Mouse (Mus musculus) limb, embryonic 10.5 days (tissue): ENCODE results near the gene Prr36. TPM values are rescaled to one million over a fixed set of nuclear protein-coding genes. Genes with fewer than 3 reads are reported as not detected.

ENCODE experiments used
- DNase-seq: peaks from one replicate; pipeline ENCODE4 v3.0.0-alpha.2; 2017; ENCODE audit warnings: low spot score
- H3K27ac ChIP-seq: fragments of 300-500 bp; sonication (generic); 2 replicates; pipeline ENCODE4 v1.5.1; 2016; ENCODE audit warnings: mild to moderate bottlenecking
- H3K27me3 ChIP-seq: fragments of 300-500 bp; sonication (generic); 2 replicates; pipeline ENCODE4 v1.6.1; 2016; ENCODE audit warnings: low read depth, mild to moderate bottlenecking; ENCODE audit not compliant: poor library complexity, severe bottlenecking
- H3K36me3 ChIP-seq: fragments of 300-500 bp; sonication (generic); 2 replicates; pipeline ENCODE4 v1.6.1; 2016; ENCODE audit warnings: mild to moderate bottlenecking, moderate library complexity
- H3K4me1 ChIP-seq: fragments of 300-500 bp; sonication (generic); 2 replicates; pipeline ENCODE4 v1.6.1; 2016
- H3K4me3 ChIP-seq: fragments of 300-500 bp; sonication (generic); 2 replicates; pipeline ENCODE4 v1.5.1; 2016; ENCODE audit warnings: mild to moderate bottlenecking, moderate library complexity
- H3K9me3 ChIP-seq: fragments of 300-500 bp; sonication (generic); replicated peaks from 2 replicates; pipeline ENCODE4 v1.6.1; 2016; ENCODE audit warnings: mild to moderate bottlenecking
- WGBS: fragments of 180-500 bp; shearing (Covaris S2); methylation state at CpG from one replicate; pipeline ENCODE4 v1.1.7; 2016; 5-methylcytosine and 5-hydroxymethylcytosine counted together
- polyA plus RNA-seq: library from polyadenylated mRNA; unstranded; fragments of >200 nt; fragmentation: Nextera tagmentation; extraction: Ambion mirVana; gene quantifications from 2 replicates; pipeline ENCODE4 v1.2.1, GENCODE M21; 2016

Gene Prr36
- polyA plus RNA-seq, 1 experiment from 2014 or later: 2.2 TPM

DNA sequence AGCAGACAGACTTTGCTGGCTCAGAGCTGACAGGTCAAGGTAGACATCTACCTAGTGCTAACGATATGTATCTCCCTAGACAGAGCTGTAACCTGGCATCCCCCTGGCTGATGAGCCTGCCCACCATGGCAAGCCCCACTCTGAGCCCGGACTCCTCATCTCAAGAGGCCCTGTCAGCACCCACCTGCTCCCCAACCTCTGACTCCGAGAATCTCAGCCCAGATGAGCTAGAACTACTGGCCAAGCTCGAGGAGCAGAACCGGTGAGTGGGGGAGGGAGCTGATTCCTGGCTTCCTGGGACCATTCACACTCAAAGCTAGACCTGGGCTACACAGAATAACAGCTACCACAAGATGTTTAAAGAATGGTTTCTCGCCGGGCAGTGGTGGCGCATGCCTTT lies 33.9 kb downstream of the Prr36 start:
- no peak for DNase-seq
- Histone ChIP-seq H3K27me3 (no peaks in the 10 kb centered on the region), H3K4me3 (no peak overlapping the region), H3K36me3 (peaks cover 26% of the 10 kb centered on the region; the same call in 1 of the 2 replicates), H3K4me1 (no peaks in the 10 kb centered on the region), H3K27ac (no peak overlapping the region), H3K9me3 (no peaks in the 10 kb centered on the region)
- WGBS: 84% methylated on average over 8 of the region's 8 CpGs

DNA sequence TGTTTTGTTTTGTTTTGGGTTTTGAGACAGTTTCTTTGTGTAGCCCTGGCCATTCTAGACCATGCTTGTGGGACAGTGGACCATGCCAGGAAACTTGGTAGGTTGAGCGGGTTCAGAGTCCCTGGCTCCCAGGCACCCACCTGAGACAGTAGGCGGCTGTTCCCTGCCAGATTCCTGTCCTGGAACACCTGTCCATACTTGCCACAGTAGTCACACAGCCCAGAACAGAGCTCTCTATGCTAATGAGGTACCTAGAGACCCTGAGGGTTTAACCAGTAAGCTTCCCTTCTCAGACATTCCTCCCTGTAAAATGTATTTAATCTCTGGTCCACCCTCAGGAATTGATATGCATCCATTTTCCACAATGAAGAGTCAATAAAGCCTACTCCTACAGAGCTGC lies 43.2 kb downstream of the Prr36 start:
- H3K4me3 ChIP-seq: no peak overlapping the region
- DNase-seq: no peak
- H3K4me1 ChIP-seq: no peaks in the 10 kb centered on the region
- H3K27ac ChIP-seq: no peak overlapping the region
- no peaks in the 10 kb centered on the region for H3K9me3 ChIP-seq
- no peaks in the 10 kb centered on the region for H3K27me3 ChIP-seq
- 75% methylated on average over 2 of the region's 2 CpGs for WGBS
- no peaks in the 10 kb centered on the region for H3K36me3 ChIP-seq

DNA sequence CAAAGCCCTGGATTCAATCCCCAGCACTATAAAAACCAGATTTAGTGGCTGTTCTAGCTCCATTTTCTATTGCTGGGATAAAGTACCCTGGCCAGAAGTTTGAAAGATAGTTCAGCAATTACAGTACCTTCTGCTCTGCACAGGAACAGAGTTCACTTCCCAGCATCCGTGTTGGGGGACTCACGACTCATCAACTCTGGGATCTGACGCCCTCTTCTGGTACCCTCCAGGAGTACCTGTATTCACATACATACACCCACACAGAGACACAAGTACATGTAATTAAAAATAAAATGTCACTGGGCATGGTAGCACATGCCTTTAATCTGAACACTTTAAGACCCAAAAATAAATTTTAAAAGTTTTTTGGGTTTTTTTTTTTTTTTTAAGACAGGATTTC lies 44.8 kb downstream of the Prr36 start:
- DNase-seq: no peak
- Histone ChIP-seq H3K9me3 (no peaks in the 10 kb centered on the region), H3K4me1 (no peaks in the 10 kb centered on the region), H3K4me3 (no peak overlapping the region), H3K27me3 (no peaks in the 10 kb centered on the region), H3K36me3 (no peaks in the 10 kb centered on the region), H3K27ac (no peak overlapping the region)
- 67% methylated on average over 3 of the region's 3 CpGs for WGBS

DNA sequence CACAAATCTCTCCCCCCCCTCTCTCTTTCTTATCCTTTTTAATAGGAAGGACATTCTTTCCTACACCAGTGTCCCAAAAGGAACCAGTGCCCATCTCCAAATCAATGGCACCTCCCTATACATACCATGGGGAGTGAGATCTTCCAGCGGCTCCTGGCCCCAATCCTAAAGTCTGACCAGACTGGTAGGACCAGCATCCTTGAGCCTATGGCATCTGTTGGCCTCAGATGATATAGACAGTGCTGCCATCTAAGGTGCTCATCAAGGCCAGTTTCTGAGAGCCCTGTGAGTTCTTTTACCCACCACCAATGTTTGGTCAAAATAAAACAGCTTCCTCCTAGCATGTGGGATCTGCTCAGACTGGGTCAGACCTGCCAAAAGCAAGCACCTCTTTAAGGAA lies 49.3 kb downstream of the Prr36 start:
- 93% methylated on average over 1 of the region's 1 CpGs for WGBS
- DNase-seq: no peak
- no peaks in the 10 kb centered on the region for H3K9me3 ChIP-seq
- no peaks in the 10 kb centered on the region for H3K36me3 ChIP-seq
- no peak overlapping the region for H3K4me3 ChIP-seq
- H3K4me1 ChIP-seq: peaks cover 12% of the 10 kb centered on the region
- no peak overlapping the region for H3K27ac ChIP-seq
- H3K27me3 ChIP-seq: no peaks in the 10 kb centered on the region

DNA sequence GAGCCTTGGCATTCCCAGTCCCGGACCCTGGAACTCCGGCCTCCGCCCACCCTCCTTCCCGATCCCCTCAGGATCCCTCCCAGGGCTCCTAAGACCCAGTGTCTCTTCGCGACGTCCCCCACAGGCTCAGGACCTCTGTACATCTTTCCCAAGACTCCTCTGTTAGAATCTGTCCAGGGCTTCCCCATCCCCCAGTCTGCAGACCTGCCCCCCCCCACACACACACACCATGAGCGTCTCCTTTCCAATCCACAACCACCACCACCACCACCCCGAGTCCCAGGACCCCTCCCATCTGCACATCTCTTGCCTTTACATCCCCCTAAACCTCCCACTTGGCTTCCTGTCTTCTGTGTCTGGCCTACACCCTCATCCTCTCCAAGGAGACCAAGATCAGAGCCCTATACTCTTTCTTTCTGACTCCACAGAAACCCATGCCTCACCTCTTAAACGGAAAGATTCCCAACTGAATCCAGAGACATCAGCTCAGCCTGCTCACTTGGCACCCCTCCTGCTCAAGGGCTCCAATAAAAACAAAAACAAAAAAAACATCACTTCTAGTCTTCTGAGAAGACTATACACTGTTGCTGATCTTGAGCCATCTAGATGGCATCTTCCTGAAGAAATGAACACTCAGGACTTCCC lies 50.3 kb downstream of the Prr36 start:
- peak overlapping the region; percentile 81 for H3K4me3 ChIP-seq
- peaks cover 12% of the 10 kb centered on the region for H3K4me1 ChIP-seq
- H3K36me3 ChIP-seq: no peaks in the 10 kb centered on the region
- no peak for DNase-seq
- peak overlapping the region; percentile 80 for H3K27ac ChIP-seq
- no peaks in the 10 kb centered on the region for H3K27me3 ChIP-seq
- 12% methylated on average over 10 of the region's 10 CpGs for WGBS
- no peaks in the 10 kb centered on the region for H3K9me3 ChIP-seq

DNA sequence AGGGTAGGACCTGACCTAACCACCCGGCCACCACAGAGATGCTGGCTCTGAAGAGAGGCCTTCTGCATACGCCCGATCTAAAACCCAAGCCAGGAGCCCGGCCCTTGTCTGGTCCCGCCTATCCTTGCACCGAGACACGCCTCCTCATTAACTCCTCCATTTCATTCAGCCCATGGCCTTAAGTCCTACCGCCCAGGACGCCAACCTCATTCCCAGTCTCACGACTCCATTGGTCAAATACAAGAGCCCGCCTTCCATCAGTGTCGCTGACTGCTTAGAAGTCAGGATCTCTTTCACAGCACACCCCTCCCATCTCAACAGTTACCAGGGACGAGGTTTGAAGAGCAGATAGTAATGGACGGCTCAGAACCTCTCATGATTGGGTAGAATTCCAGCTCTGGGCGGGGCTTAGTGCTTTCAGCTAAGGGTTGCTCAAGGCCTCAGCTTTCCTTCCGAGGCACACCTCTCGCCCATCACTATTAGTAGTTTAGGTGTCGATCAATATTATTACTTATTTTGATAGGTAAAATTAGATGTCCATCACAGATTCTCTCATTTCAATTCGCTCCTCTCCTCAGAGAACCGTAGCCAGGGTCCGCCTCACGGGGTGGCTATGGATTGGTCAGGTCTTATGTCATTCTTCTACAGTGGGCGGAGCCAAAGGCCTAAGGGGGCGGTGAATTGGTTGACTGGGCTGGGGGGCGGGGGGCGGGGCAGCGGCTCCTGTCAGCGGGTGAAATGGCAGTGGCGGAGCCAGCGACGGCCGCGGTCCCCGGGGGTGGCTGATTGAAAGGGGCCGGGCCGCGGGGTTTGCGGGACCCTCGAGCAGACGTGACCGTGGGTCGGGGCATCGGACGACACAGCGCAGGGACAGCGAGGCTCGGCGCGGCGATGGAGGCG lies 51.2 kb downstream of the Prr36 start, which contains the start of gene Evi5l:
TSS of gene Evi5l (plus strand) at position 716 of the 900 bp plus-strand sequence.
- H3K27ac ChIP-seq: peak within 1 kb of the TSS; percentile 81
- no peaks in the 10 kb centered on the region for H3K9me3 ChIP-seq
- H3K4me1 ChIP-seq: peaks cover 12% of the 10 kb centered on the region
- no peaks in the 10 kb centered on the region for H3K27me3 ChIP-seq
- H3K36me3 ChIP-seq: no peaks in the 10 kb centered on the region
- WGBS: under 1% methylated on average over 44 of the region's 51 CpGs
- DNase-seq: peak; percentile 95
- peak within 1 kb of the TSS; percentile 81 for H3K4me3 ChIP-seq

DNA sequence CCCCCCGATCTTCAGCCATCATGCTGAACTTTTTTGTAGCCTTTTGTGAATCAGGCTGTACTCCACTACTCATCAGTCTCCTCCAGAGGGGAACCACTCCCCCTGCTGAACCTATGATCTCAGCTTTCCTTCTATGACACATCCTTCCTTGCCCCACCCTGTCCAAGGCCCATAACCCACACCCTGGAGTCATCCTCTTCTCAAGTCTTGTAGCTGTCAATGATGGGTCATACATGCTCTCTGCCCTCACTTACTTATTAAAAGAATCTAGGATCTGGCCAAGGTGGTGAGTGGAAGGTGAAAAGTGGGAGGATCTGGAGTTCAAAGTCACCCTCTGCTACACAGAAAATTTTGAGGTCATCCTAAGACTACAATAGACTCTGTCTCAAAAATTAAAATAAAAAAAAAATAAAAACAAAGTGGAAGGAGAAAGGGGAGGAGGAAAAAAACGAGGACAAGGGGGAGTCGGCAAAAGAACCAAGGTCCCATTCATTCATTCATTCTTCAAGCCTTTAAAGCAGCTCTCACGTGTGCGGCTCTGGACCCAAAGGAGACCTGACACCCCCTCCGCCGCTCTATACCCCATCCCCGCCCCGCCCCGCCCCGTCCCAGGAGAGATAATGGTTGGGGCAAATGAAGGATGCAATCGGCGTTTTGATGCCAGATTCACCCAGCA lies 51.9 kb downstream of the Prr36 start:
- Histone ChIP-seq H3K9me3 (no peaks in the 10 kb centered on the region), H3K27ac (peak overlapping the region; percentile 81), H3K4me3 (peak overlapping the region; percentile 81), H3K27me3 (no peaks in the 10 kb centered on the region), H3K4me1 (peaks cover 12% of the 10 kb centered on the region), H3K36me3 (no peaks in the 10 kb centered on the region)
- DNase-seq: no peak
- 8% methylated on average over 13 of the region's 13 CpGs for WGBS

DNA sequence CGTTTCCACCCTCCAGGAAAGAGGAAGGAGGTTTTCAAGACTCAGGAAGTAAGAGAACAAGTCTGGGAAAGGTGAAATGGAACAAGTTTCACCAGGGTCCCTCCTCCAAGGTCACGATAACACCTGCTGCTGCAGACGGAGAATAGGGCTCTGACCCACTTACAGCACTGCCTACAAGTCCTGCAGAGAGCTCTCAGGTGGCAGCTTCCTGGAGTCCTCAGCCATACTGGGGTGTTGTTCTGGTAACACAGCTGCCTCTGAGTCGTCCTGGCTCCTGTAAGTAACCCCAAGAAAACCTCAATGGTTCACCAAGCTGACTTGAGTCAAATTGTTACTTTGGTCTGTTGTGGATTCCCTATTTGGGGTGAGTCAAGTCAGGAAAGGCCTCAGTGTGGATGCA lies 54.5 kb downstream of the Prr36 start:
- WGBS: 65% methylated on average over 4 of the region's 4 CpGs
- peaks cover 12% of the 10 kb centered on the region for H3K4me1 ChIP-seq

More for the DNA sequence above, 54.5 kb downstream of the Prr36 start:
- Histone ChIP-seq H3K4me3 (no peak overlapping the region), H3K27ac (no peak overlapping the region), H3K27me3 (no peaks in the 10 kb centered on the region), H3K9me3 (no peaks in the 10 kb centered on the region), H3K36me3 (no peaks in the 10 kb centered on the region)
- DNase-seq: no peak

Other genes starting within 250 kb of the Prr36 start
- gene Cd209f, start 111.6 kb downstream of the Prr36 start, polyA plus RNA-seq: not detected in 2 replicates
- not detected in 2 replicates for gene Cd209g, start 83.4 kb downstream of the Prr36 start, polyA plus RNA-seq
- 14.4 and 25.5 TPM in 2 replicates for gene Evi5l, start 50.9 kb downstream of the Prr36 start, polyA plus RNA-seq
- 0.11 and 0.20 TPM in 2 replicates for gene Lrrc8e, start 9.4 kb upstream of the Prr36 start, polyA plus RNA-seq
- gene Map2k7, start 21.3 kb upstream of the Prr36 start, polyA plus RNA-seq: 32.8 and 34.2 TPM in 2 replicates
- 0.85 and 1.6 TPM in 2 replicates for gene Gm49320, start 21.4 kb upstream of the Prr36 start, polyA plus RNA-seq
- 2.8 and 3.3 TPM in 2 replicates for gene Tgfbr3l, start 30.8 kb upstream of the Prr36 start, polyA plus RNA-seq
- gene Snapc2, start 35.6 kb upstream of the Prr36 start, polyA plus RNA-seq: 70.0 and 72.1 TPM in 2 replicates
- gene Ctxn1, start 41.8 kb upstream of the Prr36 start, polyA plus RNA-seq: 113 and 132 TPM in 2 replicates
- 71.3 and 75.7 TPM in 2 replicates for gene Timm44, start 58.5 kb upstream of the Prr36 start, polyA plus RNA-seq
- 24.2 and 27.9 TPM in 2 replicates for gene Ccl25, start 107.8 kb upstream of the Prr36 start, polyA plus RNA-seq
- 373 and 395 TPM in 2 replicates for gene Elavl1, start 108.0 kb upstream of the Prr36 start, polyA plus RNA-seq